Mouse (Mus musculus): ENCODE measurements around the gene Kirrel3. TPM values are rescaled to one million over a fixed set of nuclear protein-coding genes. Genes with fewer than 3 reads are reported as not detected.

Kirrel3 gene
- polyA plus RNA-seq, 1 experiment from 2014 or later = 1.0 TPM

GRCm38 (mm10) chr9:35053669-35054068 is 568.0 kb downstream of the Kirrel3 start:
- Histone ChIP-seq H3K4me1 (peaks cover 26% of the 10 kb centered on the region), H3K27ac (no peak overlapping the region), H3K27me3 (ENCODE audit: insufficient read depth, poor library complexity, severe bottlenecking) (peaks cover 41% of the 10 kb centered on the region; the same call in 1 of the 2 replicates), H3K36me3 (peaks cover 11% of the 10 kb centered on the region), H3K4me3 (no peak overlapping the region), H3K9me3 (no peaks in the 10 kb centered on the region)
- peak; percentile 38 for DNase-seq (ENCODE audit: low spot score)
- WGBS = 86% methylated on average over 3 of the region's 3 CpGs

GRCm38 (mm10) chr9:35055528-35056330 is 570.0 kb downstream of the Kirrel3 start:
- Histone ChIP-seq H3K36me3 (peaks cover 11% of the 10 kb centered on the region), H3K27ac (no peak overlapping the region), H3K27me3 (ENCODE audit: insufficient read depth, poor library complexity, severe bottlenecking) (peaks cover 41% of the 10 kb centered on the region; the same call in 1 of the 2 replicates), H3K9me3 (no peaks in the 10 kb centered on the region), H3K4me1 (peaks cover 23% of the 10 kb centered on the region), H3K4me3 (no peak overlapping the region)
- DNase-seq (ENCODE audit: low spot score) = peak; percentile 59
- 84% methylated on average over 11 of the region's 11 CpGs for WGBS

GRCm38 (mm10) chr9:35056611-35057010 is 570.9 kb downstream of the Kirrel3 start:
- peak; percentile 25 for DNase-seq (ENCODE audit: low spot score)
- WGBS = 88% methylated on average over 3 of the region's 3 CpGs

GRCm38 (mm10) chr9:35057631-35058030 is 571.9 kb downstream of the Kirrel3 start:
- DNase-seq (ENCODE audit: low spot score) = peak; percentile 31
- no peaks in the 10 kb centered on the region for H3K9me3 ChIP-seq
- peaks cover 10% of the 10 kb centered on the region for H3K36me3 ChIP-seq
- no peak overlapping the region for H3K4me3 ChIP-seq
- H3K27ac ChIP-seq = no peak overlapping the region
- peaks cover 40% of the 10 kb centered on the region; the same call in 1 of the 2 replicates for H3K27me3 ChIP-seq (ENCODE audit: insufficient read depth, poor library complexity, severe bottlenecking)
- 87% methylated on average over 6 of the region's 6 CpGs for WGBS
- peaks cover 8% of the 10 kb centered on the region for H3K4me1 ChIP-seq

More at GRCm38 (mm10) chr9:35056611-35057010, 570.9 kb downstream of the Kirrel3 start:
- Histone ChIP-seq H3K27me3 (ENCODE audit: insufficient read depth, poor library complexity, severe bottlenecking) (peaks cover 40% of the 10 kb centered on the region; the same call in 1 of the 2 replicates), H3K27ac (no peak overlapping the region), H3K9me3 (no peaks in the 10 kb centered on the region), H3K36me3 (peaks cover 11% of the 10 kb centered on the region), H3K4me1 (peaks cover 17% of the 10 kb centered on the region), H3K4me3 (no peak overlapping the region)

GRCm38 (mm10) chr9:35058186-35058585 is 572.5 kb downstream of the Kirrel3 start:
- Histone ChIP-seq H3K27me3 (ENCODE audit: insufficient read depth, poor library complexity, severe bottlenecking) (peaks cover 35% of the 10 kb centered on the region; the same call in 1 of the 2 replicates), H3K27ac (no peak overlapping the region), H3K4me1 (0 out of 2 replicates have a peak, but pooled peaks cover 4% of the 10 kb centered on the region), H3K9me3 (no peaks in the 10 kb centered on the region), H3K4me3 (no peak overlapping the region), H3K36me3 (peaks cover 4% of the 10 kb centered on the region; the same call in 1 of the 2 replicates)
- DNase-seq (ENCODE audit: low spot score) = peak; percentile 35
- WGBS = 91% methylated on average over 4 of the region's 4 CpGs

GRCm38 (mm10) chr9:35058596-35059354 is 573.1 kb downstream of the Kirrel3 start:
- Histone ChIP-seq H3K4me3 (no peak overlapping the region), H3K9me3 (no peaks in the 10 kb centered on the region), H3K4me1 (0 out of 2 replicates have a peak, but pooled peaks cover 4% of the 10 kb centered on the region), H3K27me3 (ENCODE audit: insufficient read depth, poor library complexity, severe bottlenecking) (peaks cover 29% of the 10 kb centered on the region; the same call in 1 of the 2 replicates), H3K27ac (no peak overlapping the region), H3K36me3 (peaks cover under 1% of the 10 kb centered on the region; the same call in 1 of the 2 replicates)
- 87% methylated on average over 2 of the region's 2 CpGs for WGBS
- DNase-seq (ENCODE audit: low spot score) = peak; percentile 46

- H3K27me3 ChIP-seq (ENCODE audit: insufficient read depth, poor library complexity, severe bottlenecking) = peaks cover 21% of the 10 kb centered on the region; the same call in 1 of the 2 replicates
- H3K4me1 ChIP-seq = 0 out of 2 replicates have a peak, but pooled peaks cover 4% of the 10 kb centered on the region
- H3K4me3 ChIP-seq = no peak overlapping the region
- H3K9me3 ChIP-seq = no peaks in the 10 kb centered on the region
- H3K27ac ChIP-seq = no peak overlapping the region
- peak; percentile 45 for DNase-seq (ENCODE audit: low spot score)
- H3K36me3 ChIP-seq = no peaks in the 10 kb centered on the region
- 83% methylated on average over 5 of the region's 5 CpGs for WGBS
Measured at GRCm38 (mm10) chr9:35059881-35060280, 574.2 kb downstream of the Kirrel3 start.

GRCm38 (mm10) chr9:35061446-35061845 is 575.8 kb downstream of the Kirrel3 start:
- Histone ChIP-seq H3K27ac (no peak overlapping the region), H3K9me3 (no peaks in the 10 kb centered on the region), H3K4me1 (0 out of 2 replicates have a peak, but pooled peaks cover 4% of the 10 kb centered on the region), H3K4me3 (no peak overlapping the region), H3K36me3 (no peaks in the 10 kb centered on the region), H3K27me3 (ENCODE audit: insufficient read depth, poor library complexity, severe bottlenecking) (peaks cover 6% of the 10 kb centered on the region; the same call in 1 of the 2 replicates)
- WGBS = 47% methylated on average over 2 of the region's 2 CpGs
- DNase-seq (ENCODE audit: low spot score) = peak; percentile 39
